Mouse (Mus musculus) intestine, embryonic 16.5 days (tissue): ENCODE results near the gene Parm1. TPM values are rescaled to one million over a fixed set of nuclear protein-coding genes. Genes with fewer than 3 reads are reported as not detected.

Experiments used
- ATAC-seq: fragments of 200-750 bp; cut with Nextera tagmentation; 2 replicates; pipeline ENCODE4 v1.8.0; 2017; ENCODE audit warnings: moderate TSS enrichment, moderate library complexity
- H3K27ac ChIP-seq: fragments of 300-500 bp; sonication (generic); 2 replicates; pipeline ENCODE4 v1.5.1; 2014; ENCODE audit warnings: mild to moderate bottlenecking, low read length
- H3K27me3 ChIP-seq: fragments of 300-500 bp; sonication (generic); replicated peaks from 2 replicates; pipeline ENCODE4 v1.6.1; 2014; ENCODE audit warnings: low read length, control low read depth, mixed read lengths; ENCODE audit not compliant: control insufficient read depth, insufficient read depth
- H3K36me3 ChIP-seq: fragments of 300-500 bp; sonication (generic); 2 replicates; pipeline ENCODE4 v1.6.1; 2014; ENCODE audit warnings: low read length, control low read depth; ENCODE audit not compliant: control insufficient read depth, insufficient read depth
- H3K4me1 ChIP-seq: fragments of 300-500 bp; sonication (generic); 2 replicates; pipeline ENCODE4 v1.6.1; 2014; ENCODE audit warnings: low read length, control low read depth, mixed read lengths; ENCODE audit not compliant: control insufficient read depth, insufficient read depth
- H3K4me2 ChIP-seq: fragments of 300-500 bp; sonication (generic); 2 replicates; pipeline ENCODE4 v1.6.1; 2014; ENCODE audit warnings: low read depth, low read length, control low read depth
- H3K4me3 ChIP-seq: fragments of 300-500 bp; sonication (generic); 2 replicates; pipeline ENCODE4 v1.5.1; 2014; ENCODE audit warnings: mild to moderate bottlenecking, low read length
- H3K9ac ChIP-seq: fragments of 300-500 bp; sonication (generic); 2 replicates; pipeline ENCODE4 v1.6.1; 2014; ENCODE audit warnings: low read depth, low read length
- H3K9me3 ChIP-seq: fragments of 300-500 bp; sonication (generic); 2 replicates; pipeline ENCODE4 v1.6.1; 2016; ENCODE audit warnings: low read length, control low read depth; ENCODE audit not compliant: control insufficient read depth
- WGBS: fragments of 180-500 bp; shearing (Covaris S2); extraction: QIAGEN DNeasy Blood & Tissue Kit; methylation state at CpG from one replicate; pipeline ENCODE4 v1.1.7; 2014; 5-methylcytosine and 5-hydroxymethylcytosine counted together
- polyA plus RNA-seq: library from polyadenylated mRNA; unstranded; fragments of >200 nt; fragmentation: Nextera tagmentation; extraction: Ambion mirVana; gene quantifications from 2 replicates; pipeline ENCODE4 v1.2.1, GENCODE M21; 2015

The Parm1 gene
- polyA plus RNA-seq, 1 experiment from 2014 or later, result 20.2 TPM

DNA sequence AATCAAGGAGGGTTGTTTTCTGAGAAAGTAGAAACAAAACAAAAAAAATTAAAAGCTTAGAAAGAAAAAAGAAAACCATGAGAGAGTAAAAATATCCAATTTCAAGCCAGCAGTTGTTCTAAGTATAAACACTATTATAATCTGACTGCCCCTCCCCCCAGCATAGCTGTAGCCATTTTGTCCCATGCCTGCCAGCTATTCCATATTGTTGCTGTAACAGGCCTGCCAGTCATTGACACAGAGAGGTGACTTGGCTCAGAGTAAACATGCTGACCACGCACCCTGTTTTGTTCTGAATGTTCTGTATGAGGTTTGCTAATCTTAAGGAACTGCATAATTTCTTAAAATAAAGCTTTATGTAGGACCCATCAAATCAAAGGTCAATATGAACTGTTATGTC, 145.3 kb downstream of the Parm1 start:
- no peak overlapping the region for H3K27ac ChIP-seq
- no peak for ATAC-seq
- no peak overlapping the region for H3K4me3 ChIP-seq
- no peak overlapping the region for H3K4me2 ChIP-seq
- no peaks in the 10 kb centered on the region for H3K27me3 ChIP-seq
- H3K9me3 ChIP-seq, result no peaks in the 10 kb centered on the region
- 83% methylated on average over 1 of the region's 1 CpGs for WGBS
- H3K9ac ChIP-seq, result no peak overlapping the region
- no peaks in the 10 kb centered on the region for H3K36me3 ChIP-seq
- H3K4me1 ChIP-seq, result no peaks in the 10 kb centered on the region

DNA sequence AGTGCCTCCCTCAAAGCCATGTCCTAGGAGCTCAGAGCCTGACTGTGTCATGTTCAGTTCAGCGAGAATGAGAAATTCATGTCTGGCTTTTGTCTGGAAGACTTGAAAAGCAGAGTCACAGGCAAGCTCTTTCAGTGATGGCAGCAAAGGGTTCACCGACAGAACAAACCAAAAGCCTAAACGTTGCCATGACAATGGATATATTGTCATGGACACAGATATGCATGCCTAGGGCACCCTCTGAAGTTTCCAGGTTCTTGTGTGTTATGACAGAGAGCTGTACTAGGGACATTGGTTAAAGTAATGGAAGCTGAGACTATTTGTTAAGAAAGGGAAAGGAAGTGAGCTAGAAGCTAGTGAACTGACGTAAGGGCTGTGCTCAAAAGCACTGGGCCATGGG, 149.7 kb downstream of the Parm1 start:
- Histone ChIP-seq H3K27ac (no peak overlapping the region), H3K4me3 (no peak overlapping the region), H3K36me3 (no peaks in the 10 kb centered on the region), H3K27me3 (no peaks in the 10 kb centered on the region), H3K9ac (no peak overlapping the region), H3K9me3 (no peaks in the 10 kb centered on the region), H3K4me2 (no peak overlapping the region), H3K4me1 (no peaks in the 10 kb centered on the region)
- WGBS, result 68% methylated on average over 4 of the region's 4 CpGs
- no peak for ATAC-seq

DNA sequence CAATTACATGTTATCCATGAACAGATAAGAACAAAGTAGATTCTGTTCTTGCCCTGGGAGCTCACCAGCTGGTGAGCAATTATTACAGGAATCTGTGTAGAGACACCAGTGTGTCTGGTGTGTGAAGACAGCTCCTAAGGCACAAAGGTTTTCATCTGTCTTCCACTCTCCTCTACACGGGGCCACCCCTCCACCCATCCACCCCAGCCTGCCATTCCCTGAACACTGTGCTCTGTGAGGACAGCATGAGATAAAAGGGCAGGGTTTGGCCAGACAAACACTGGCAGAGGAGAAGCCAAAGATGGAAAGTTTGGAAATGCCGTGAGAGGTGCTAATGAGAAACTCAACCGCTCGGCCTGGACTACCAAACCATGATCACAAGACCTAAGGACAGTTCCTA, 151.8 kb downstream of the Parm1 start:
- Histone ChIP-seq H3K4me3 (no peak overlapping the region), H3K4me1 (no peaks in the 10 kb centered on the region), H3K27ac (no peak overlapping the region), H3K4me2 (no peak overlapping the region), H3K9me3 (no peaks in the 10 kb centered on the region), H3K36me3 (no peaks in the 10 kb centered on the region), H3K27me3 (no peaks in the 10 kb centered on the region), H3K9ac (no peak overlapping the region)
- WGBS, result 82% methylated on average over 4 of the region's 4 CpGs
- ATAC-seq, result no peak

Other genes starting within 250 kb of the Parm1 start
- 4.5 and 4.9 TPM in 2 replicates for gene Btc, start 114.6 kb upstream of the Parm1 start, polyA plus RNA-seq